Mouse (Mus musculus): Measurements from ENCODE around the gene Adamts18.

DNA sequence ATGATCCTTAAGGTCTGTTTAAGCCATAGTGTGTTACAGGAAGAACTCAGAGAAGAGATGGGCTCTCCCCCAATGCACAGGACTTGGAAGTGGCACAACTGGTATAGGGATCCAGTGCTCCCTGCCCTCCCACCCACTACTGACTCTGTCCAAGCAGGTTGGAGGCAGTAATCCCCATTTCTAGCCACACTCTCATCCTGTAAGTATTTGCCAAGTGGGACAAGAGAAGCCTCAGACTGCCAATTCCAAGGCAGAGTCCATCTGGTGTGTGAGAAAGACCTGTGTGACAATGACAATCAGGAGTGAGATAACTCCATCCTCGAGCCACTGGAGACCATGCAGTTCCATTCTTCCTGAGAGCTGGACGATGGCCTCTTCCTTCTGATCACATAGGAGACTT is 36.6 kb upstream of the Adamts18 start:
- TF ChIP-seq POLR2A (IDR thresholded peaks at IDR 0.05; ENCODE audit: borderline replicate concordance, extremely low read depth, insufficient read depth, insufficient read length, poor library complexity, severe bottlenecking): no peak
- TF ChIP-seq CTCF (IDR thresholded peaks at IDR 0.05; ENCODE audit: borderline replicate concordance, extremely low read depth, insufficient read depth, insufficient read length): no peak
